Mouse (Mus musculus) liver, adult (tissue): ENCODE results near the gene Scand1.

Experiments
- GATA4 ChIP-seq: IDR thresholded peaks from 2 replicates; pipeline ENCODE4 v1.6.1; 2014; ENCODE audit warnings: mild to moderate bottlenecking, low read length; ENCODE audit not compliant: insufficient replicate concordance

Scand1 gene

GRCm38 (mm10) chr2:156314811-156315210 is 2.3 kb upstream of the Scand1 start:
- no peak for TF ChIP-seq GATA4

DNA sequence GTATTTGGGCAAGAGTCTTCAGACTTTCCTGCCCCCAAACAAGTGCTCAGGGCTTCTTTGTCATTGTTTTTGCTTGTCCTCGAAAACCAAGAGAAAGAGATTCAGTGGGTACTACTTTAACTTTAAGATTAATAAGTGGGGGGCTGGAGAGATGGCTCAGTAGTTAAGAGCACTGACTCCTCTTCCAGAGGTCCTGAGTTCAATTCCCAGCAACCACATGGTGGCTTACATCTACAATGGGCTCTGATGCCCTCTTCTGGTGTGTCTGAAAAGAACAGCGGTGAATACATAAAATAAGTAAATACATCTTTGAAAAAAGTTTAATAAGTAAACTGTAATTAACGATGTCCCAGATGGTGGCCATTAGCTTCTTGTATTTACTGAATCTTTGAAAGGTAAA is 649 bp upstream of the Scand1 start:
- no peak for TF ChIP-seq GATA4

DNA sequence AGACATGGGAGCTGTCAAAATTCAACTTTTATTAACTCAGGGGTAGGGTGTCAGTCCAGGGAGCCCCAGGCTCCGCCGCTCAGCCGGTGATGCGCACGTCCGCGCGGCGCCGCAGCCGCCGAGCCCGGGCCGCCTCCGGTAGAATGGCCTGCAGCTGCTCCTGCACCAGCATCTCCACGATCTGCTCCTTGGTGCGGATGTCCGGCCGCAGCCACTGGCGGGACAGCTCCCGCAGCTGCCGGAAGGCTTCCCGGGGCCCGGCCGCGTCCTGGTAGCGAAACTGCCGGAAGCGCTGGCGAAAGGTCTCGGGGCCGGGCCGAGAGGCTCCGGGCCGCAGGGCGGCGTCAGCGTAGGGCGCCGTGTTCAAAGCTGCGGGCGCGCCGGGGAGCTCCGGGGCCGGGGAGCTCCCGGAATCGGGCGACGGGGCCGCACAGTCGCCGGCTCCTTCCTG is 638 bp downstream of the Scand1 start:
- peak; percentile 60; the same call in 1 of the 2 replicates for TF ChIP-seq GATA4

DNA sequence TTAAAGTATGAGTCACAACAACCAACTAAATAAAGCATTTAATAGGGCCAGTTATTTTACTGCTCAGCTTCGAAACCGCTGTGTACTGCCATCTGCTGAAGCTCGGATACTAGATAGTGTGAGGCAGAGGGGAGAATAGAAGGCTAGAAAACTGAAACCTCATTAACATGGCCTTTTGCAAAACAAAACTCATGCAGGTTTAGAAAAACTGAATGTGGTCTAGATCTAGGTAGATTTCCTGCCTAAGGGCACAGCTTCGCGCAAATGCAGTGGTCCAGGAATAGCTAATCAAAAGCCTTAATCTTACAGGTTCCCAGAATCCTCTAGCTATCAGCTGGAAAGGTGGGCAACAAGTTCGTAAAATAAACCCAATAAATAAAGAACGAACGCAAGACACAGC is 1.1 kb downstream of the Scand1 start:
- TF ChIP-seq GATA4: no peak

- no peak for TF ChIP-seq GATA4
Measured at GRCm38 (mm10) chr2:156310945-156311344, 1.6 kb downstream of the Scand1 start.

DNA sequence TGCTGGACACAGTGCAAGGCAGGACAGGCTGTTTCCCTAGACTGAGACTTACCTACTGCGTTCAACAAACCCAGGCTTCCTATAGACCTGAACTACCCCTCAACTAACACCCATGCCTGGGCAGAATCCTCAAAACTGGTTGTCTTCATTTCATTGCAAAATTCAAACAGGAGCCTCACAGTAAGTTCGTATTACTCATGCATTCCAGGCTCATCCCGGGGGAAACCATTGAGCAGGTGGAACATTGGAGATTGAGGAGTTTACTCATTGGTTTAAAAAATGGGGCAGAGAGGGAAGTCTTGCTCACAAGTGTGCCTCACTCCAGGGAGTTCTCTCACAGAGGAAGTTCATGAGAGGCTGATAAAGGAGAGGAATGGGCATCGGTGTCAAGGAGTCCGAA is 2.0 kb downstream of the Scand1 start:
- TF ChIP-seq GATA4: no peak

DNA sequence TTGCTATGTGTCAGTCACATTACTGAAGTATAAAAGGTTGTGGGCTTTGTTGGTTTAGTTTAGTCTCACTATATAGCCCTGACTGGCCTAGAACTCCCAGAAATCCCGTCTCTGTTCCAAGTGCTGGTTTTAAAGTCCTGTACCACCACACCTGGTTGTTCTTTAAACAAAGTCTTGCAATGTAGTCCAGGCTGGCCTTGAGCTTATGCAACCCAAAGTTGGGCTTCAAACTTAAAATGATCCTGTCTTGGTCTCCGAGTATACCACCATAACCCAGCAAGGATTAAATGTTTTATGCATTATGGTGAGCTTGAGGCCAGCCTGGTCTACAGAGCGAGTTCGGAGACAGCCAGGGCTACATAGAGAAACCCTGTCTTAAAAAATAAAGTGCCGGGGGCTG is 2.6 kb downstream of the Scand1 start:
- no peak for TF ChIP-seq GATA4

DNA sequence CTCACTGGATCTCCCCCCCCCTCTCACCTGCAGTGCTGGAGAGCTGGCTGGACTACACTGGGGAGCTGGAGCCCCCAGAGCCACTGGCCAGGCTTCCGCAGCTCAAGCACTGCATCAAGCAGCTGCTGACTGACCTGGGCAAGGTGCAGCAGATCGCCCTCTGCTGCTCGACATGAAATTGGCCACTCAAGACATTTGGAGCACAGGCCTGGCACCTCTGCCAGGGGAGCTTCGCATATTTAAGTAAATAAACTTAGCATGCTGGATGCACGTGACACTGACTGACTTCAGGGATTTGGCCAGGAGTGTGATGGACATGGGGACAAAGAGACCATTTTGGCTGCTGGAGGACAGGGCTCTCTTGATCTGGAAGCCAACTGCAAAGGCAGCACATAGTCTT is 5.2 kb downstream of the Scand1 start:
- no peak for TF ChIP-seq GATA4

DNA sequence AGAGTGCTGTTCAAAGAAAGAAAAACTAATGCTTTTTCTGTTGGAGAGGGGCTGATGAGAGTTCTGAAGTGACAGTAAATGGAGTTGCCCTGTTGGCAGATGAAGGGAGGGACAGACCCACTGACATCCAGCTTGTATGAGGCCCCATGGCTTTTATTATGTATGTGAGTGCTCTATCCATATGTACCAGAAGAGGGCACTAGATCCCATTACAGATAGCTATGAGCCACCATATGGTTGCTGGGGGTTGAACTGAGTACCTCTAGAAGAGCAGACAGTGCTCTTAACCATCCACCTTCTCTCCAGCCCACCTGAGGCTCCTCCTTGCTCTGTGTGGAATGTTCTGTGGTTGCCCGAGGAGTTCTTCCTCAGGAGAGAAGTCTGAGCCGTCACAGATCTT is 6.7 kb downstream of the Scand1 start:
- no peak for TF ChIP-seq GATA4

DNA sequence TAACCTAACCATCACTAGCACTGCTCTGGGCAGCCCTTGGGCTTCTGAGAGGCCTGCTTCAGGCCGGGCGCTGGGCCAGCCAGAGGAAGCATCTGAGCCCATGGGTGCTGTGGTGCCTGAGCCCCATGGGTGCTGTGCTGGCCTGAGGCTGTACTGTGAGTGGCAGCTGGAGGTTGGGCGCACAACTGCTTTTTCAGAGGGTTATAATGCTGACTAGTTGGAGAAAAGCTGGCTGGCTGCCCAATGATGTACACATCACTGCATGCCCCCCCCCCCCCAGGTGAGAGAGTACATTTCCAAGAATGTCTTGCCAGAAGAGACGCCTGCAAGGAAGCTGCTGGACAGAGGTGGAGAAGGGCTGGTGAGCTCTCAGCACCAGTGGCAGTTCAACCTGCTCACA is 8.2 kb downstream of the Scand1 start:
- TF ChIP-seq GATA4: no peak

DNA sequence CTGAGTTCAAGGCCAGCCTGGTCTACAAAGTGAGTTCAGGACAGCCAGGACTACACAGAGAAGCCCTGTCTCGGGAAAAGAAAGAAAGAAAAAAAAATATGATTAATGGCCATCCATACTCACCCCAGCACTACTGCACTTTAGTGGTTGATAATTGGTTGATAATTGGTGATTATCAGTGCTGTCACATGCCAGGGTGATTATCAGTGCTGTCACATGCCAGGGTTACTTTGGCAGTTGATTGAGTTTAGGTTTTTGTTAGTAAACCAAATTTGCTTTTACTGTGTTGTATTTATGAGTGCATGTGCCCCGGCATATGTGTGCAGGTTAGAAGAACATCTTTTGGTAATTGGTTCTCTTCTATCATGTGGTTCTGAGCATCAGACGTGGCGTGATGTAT is 10.4 kb downstream of the Scand1 start:
- no peak for TF ChIP-seq GATA4

GRCm38 (mm10) chr2:156298458-156298857 is 14.0 kb downstream of the Scand1 start:
- TF ChIP-seq GATA4: no peak

GRCm38 (mm10) chr2:156297653-156298052 is 14.9 kb downstream of the Scand1 start:
- TF ChIP-seq GATA4: no peak

DNA sequence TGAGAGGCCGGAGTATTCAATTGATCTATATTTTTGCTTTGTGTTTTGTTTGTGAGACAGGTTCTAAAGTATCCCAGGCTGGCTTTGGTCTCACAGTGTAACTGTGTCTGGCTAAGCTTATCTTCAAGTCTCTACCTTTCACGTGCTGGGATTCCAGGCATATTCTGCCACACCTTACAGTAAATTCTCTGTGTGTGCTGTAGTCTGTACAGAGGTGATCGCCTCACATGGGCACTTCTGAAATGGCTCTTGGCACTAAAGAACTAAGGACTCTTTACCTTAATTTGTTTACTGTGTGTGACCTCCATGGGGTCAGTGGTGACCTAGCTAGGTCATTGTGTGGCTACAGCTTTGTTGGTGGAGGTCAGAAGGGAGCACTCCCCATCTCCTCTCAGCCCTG is 16.3 kb downstream of the Scand1 start:
- TF ChIP-seq GATA4: no peak

GRCm38 (mm10) chr2:156295601-156296063 is 16.9 kb downstream of the Scand1 start:
- TF ChIP-seq GATA4: no peak

- no peak for TF ChIP-seq GATA4
Measured at GRCm38 (mm10) chr2:156291998-156292397, 20.5 kb downstream of the Scand1 start.

DNA sequence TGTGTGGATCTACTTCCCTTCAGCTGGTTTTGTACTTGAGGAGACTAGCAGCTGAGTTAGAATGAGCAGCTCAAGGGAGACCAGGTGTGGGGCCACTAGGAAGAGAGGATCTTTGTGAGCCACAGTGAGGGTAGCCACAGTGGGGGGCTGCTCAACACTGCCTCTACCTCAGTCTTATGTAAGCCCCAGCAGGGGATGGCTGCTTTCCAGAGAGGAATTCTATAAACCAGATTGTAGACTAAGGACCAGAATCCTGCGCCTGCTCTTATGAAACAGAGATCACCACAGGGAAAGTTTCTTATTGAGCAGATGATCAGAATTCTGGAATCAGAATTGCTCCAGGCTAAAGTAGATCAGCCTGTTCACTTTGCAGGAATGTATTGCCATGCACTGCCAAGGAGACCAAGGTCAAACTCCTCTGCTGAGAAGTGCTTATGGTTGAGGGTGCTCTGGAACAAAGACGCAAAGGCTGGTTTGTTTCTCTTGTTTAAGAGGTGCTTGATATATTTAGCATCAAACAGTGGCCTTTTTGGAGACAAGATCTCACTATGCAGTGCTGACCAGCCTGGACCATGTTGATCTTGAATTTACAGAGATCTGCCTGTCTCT is 22.8 kb downstream of the Scand1 start:
- no peak for TF ChIP-seq GATA4
